Mouse (Mus musculus) brain, embryonic 14.5 days (tissue): ENCODE measurements around the gene Myl6.
"Not testable (repeated sequence)": the region's sequence is repeated elsewhere in the genome, so short reads cannot be mapped to it uniquely, and the experiment has no call there.

Experiments used
- CTCF ChIP-seq: fragments of 200-500 bp; IDR thresholded peaks from 2 replicates; pipeline ENCODE4 v1.5.1; 2012; ENCODE audit warnings: inconsistent platforms, mild to moderate bottlenecking, moderate library complexity, borderline replicate concordance; ENCODE audit not compliant: insufficient read depth, insufficient read length; ENCODE audit errors: extremely low read depth
- POLR2A ChIP-seq: fragments of 200-500 bp; IDR thresholded peaks from 2 replicates; pipeline ENCODE4 v1.6.1; 2012; ENCODE audit warnings: mild to moderate bottlenecking, inconsistent platforms, borderline replicate concordance; ENCODE audit not compliant: poor library complexity, insufficient read depth, insufficient read length, severe bottlenecking; ENCODE audit errors: extremely low read depth

- TF ChIP-seq CTCF, POLR2A: not testable (repeated sequence)
Measured at GRCm38 (mm10) chr10:128505371-128505667, 11.4 kb upstream of the Myl6 start.
